Mouse (Mus musculus): ENCODE measurements around the gene Jazf1. TPM values are rescaled to one million over a fixed set of nuclear protein-coding genes. Genes with fewer than 3 reads are reported as not detected.

Gene Jazf1
- 1 to 10 TPM; 1.4 to 2.0 (median 1.8) TPM for total RNA-seq (2022)

DNA sequence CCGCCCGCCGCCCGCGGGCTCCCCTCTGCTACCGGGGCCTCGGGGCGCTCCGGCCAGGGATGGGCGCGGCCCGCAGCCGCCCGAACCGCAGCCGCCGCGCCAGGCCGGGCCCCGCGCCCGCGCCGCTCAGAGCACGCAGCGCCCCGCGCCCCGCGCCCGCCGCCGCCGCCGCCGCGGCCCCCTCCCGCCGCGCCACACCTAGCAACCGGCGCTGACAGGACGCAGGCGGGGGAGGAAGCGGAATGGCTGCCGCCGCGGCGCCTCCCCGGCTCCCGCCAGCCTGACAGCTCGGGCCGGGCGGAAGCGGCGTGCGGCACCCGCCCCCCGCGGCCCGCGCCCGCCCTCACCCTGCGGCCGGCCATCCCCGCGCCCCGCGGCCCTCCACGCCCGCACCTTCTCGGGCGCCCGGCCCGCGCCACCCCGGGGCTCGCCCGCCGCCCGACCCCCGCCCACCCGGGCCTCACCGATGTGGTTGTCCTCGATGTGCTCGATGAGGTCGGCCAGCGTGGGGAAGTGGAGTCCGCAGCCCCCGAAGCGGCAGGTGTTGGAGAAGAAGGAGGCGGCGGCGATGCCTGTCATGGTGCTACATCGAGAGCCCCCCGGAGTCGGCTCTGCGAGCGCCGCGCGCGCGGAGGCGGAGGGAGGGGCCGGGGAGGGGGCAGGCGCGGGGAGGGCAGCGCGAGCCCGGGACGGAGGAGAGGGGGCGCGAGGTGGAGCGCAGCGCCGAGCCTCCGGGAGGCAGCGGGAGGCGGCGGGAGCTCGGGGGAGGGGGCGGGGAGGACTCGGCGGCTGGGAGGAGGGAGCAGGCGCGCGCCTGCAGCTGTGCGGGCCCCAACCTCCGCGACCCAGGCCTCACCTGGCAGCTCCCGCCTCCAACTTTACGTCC is at the start of gene Jazf1:
Gene Jazf1, minus strand, starts transcription at position 643 of the 886 bp plus-strand sequence.
- DNase-seq (ENCODE audit: low spot score) = peak; percentile 44

DNA sequence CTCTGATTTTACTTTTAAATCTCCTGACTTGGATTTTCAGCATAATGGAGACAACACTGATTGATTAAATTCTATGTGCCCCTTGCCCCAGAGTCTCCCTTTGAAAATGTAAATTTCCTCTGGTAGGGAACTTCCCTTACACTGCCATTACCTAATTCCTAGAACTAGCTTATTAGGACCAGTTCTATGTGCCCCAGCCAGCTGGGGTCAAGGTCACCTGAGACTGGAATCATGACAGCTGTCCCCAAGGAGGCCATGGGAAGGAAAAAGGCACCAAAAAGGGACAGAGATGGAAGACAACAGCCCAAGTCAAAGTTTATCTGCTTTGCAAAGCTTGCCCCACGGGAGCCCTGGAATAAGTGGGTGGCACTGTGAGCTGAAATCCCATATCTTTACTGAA is 49.4 kb upstream of the Jazf1 start:
- DNase-seq (ENCODE audit: low spot score) = no peak

DNA sequence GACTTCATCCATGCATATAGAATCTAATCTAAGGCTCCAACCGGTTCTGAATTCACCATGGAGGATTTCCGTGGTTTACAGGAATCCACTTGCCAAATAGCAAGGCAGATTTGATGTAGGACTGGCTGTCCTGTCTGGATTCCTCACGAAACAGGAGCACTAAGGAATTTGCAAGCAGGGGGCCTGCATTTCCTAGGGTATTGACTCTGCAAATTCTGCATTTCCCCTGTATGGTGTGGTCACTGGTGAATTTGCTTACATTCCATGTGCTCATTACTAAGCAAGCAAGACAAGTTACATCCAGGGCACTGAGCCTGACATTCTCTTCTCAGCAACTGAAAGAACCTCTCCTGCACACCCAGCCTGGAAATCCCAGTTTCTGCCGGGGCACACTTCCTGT is 18.4 kb upstream of the Jazf1 start:
- no peak for DNase-seq (ENCODE audit: low spot score)

DNA sequence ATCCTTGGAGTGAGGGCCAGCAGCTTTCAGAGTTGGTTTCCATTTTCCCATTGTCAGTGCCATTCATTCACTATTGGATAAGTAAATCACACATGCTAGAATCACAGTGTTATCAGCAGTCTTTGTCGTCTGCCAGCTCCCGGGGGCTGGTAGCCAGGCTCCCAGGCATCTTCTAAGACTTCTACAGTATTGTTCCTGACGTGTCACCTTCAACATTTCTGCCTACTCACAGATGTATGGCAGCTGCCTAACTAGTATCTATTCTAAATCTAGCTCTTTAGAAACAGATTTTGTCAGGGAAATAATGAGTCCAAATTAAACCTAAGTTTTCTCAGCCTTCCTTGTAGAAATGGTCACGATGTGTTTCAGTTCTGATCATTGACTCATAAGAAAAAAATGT is 12.8 kb upstream of the Jazf1 start:
- DNase-seq (ENCODE audit: low spot score) = no peak

DNA sequence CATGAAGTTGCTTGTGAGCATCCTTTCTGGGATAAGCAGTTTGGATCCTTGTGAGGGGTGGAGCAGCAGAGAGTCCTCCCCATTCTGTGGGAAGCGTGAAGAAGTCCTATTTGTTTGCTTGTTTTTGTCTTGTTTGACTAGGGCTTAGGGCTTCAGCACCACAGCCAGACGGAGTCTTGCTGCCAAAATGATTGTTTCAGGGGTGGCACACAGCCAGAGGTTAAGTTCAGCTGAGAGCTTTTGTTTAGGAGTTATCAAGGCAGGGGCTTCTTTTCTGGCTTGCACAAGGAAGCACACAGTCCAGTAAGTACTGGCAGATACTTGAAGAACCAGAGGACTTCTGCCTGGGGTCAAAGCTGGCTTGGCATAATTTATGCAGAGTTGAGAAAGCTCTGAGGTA is 10.2 kb upstream of the Jazf1 start:
- no peak for DNase-seq (ENCODE audit: low spot score)

DNA sequence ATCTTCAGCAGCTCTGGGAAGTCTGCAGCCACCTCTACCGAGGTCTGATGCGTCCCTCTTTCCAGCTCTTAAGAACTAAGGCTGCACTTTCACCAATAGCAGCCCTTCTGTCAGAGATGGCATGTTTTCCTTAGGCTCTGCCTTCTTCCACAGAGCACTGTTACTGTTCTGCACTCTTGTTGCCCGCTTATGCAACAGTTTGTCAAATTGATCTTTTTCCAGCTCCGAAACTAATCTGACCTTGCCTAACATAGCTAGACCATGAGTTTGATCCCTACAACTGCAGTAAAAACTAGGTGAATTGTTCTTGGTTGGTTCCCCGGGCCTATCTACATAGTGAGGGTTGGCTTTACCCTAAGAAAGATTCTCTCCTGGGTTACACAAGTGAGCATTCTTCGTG is 3.3 kb upstream of the Jazf1 start:
- no peak for DNase-seq (ENCODE audit: low spot score)

DNA sequence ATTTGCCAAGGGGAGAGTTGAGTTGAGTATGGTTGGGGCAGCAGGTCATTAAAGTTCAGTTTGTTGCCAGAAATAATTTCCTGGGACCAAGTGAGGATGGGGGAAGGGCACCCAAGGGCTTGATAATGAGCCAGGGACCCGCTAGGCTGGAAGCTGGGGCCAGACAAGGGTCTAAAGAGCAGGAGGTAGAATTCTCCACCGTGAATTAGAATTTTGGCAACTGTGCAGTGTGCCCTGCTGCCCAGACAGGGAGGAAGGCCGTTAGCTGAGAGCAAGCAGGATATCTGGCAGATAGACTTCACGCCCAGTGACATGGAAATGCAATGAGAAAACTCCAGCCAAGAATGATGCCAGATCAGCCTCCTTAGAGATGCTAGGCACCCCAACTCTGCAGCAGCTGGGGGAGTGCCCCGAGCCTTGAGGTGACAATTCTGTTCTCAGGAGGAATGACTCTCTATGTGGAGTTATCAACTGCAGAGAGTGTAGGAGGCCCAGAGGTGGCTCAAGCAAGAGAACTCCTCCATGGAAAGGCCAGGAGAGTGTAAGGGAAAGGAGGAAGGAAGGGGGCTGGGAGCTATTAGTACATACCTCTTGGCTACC is 1.6 kb upstream of the Jazf1 start:
- no peak for DNase-seq (ENCODE audit: low spot score)

DNA sequence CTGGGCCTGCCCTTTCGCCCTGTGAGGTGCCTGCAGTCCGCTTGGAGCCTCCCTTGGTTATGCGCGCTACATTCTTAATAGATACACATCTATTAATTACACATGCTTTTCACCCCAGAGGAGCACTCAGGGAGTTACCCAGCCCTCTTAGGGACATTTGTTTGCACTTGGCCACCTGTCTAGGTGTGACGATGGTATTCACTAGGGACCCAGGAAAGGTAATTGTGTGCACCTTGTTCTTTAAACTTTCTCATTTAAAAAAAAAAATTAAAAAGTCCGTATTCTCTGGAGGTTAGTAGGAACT is 396 bp upstream of the Jazf1 start:
- no peak for DNase-seq (ENCODE audit: low spot score)

DNA sequence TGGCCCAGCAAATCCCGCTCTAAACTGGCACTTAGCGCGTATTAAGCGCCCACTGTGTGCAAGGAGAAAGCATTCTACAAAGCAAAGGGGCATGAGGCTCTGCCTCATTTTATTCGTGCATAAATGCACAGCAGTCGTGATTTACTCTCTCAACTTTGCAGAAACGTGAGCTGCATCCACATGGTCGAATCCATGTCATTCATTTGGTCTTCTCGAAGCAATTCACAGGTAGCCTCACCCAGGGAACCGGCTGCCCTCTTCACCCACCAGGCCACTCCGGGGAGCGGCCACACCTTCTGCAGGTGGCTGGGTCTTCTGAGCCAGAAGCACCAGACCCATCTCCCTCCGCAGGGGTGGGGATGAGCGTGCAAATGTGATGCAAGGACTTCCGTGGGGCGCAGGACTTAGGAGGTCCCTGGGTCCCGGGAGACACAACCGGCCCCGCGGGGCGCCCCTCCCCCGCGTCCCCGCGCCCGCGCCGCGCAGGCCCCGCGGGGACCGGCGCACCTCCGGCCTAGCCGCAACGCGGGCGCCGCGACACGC is 914 bp downstream of the Jazf1 start:
- no peak for DNase-seq (ENCODE audit: low spot score)

DNA sequence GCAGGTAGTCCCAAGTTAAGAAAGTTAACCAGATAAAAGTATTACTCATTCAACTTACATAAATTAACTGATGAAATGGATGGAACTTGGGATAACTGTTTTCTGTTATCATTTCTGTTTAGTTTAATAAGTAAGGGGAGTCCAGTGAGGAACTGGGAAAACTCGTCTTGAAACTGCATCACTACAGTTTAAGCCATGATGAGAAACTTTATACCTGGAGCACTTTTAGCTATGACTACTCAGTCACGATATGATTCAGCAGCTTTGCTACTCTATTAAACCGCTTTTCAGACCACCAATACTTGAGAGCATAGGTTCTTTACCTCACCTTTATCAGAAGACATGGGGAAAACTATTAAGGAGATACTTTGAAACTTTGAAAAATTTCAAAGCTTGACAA is 1.5 kb downstream of the Jazf1 start:
- no peak for DNase-seq (ENCODE audit: low spot score)

DNA sequence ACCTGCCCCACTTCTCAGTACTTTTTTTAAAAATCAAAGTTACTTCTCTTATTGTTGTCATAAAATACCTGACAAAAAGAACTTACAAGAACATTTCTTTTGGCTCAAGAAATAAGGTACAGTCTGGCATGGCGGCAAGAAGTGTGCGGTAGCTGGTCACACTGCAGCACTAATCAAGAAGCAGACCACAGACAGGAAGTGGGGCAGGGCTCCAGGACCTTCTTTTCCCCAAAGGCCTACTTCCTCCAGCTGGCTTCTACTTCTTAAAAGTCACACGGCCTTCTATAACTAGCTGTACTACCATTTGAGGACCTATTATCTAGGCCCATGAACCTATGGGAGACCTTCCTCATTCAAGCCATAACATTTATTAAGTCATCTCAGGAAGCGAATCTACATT is 4.4 kb downstream of the Jazf1 start:
- no peak for DNase-seq (ENCODE audit: low spot score)

DNA sequence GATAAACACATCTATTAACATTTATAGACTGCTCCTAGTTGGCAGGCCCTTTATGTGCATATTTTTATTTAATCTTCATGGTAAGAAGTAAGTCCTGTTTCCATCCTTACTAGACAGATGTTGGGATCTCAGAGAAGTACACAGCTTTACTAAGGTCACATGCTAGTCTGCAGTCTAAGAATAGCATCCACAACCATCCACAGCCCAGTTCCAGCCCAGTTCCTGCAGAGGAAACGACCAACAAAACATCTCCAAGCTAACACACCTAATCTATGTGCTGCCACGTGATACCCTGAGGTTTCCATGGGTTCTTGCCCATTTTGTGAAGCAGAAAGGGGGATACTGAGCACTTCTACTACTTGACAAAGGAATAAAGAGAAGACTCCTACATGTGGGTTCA is 13.5 kb downstream of the Jazf1 start:
- no peak for DNase-seq (ENCODE audit: low spot score)

DNA sequence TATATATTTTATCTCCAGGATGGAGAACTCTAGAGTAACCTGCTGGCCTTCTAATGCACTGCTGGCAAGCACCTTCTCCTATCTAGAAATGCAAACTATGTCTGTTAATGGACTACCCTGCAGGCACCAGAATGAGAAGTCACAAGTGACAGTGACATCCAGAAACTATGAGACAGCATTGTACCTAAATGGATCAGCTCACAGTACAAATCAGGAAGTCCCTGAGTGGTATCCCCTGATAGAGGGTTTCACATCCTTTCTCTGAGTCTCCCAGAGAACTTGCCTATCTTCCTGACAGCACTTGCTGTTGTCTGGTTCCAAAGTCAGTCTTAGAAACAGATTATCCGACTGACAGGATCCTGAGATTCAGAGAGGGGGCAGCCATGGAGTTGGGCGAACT is 22.9 kb downstream of the Jazf1 start:
- DNase-seq (ENCODE audit: low spot score) = no peak

DNA sequence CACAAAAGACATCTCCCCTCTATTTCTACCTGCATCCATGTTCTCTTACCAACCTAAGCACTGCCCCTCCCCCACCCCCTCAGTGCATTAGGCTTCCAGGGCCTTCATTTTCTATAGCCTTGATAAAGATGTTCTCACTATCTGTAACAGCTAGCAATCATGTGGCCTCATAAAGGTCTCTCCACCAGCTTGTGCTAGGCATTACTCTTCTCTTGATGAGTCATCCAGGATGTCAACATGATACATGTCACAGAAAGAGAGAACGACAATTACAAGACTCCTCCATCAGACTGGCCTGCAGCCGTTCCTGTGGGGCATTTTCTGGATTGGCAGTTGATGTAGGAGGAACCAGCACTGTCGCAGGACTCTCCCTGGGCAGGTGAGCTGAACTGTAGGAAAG is 30.3 kb downstream of the Jazf1 start:
- DNase-seq (ENCODE audit: low spot score) = no peak

DNA sequence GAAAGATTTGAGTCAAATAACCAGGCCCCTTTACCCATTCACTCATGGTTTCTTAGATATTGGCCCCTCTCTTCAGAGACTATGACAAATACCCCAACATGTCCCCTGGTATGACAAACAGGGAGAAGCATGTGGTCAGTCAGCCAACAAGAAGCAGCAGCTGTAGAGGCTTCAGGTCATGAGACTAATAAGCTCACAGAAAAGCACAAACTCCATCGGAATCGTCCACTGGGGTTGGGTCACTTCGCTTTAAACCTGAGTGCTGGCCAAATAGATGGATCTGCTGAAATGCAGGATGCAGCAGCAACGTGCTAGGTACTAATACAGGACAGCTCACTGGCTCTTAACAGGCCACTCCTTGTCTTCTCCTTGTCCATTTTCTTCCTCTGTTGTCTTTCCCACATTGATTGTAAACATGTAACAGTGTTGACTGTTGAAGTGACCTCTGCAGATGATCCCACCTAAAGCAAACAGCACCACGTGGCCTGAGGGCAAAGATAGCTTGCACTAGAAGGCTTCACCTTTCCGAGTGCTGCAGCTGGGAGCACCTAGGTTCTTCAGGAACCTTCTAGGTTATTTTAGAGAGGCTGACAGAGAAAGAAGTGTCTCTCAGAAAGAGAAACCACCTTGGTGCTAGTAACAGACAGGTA is 33.9 kb downstream of the Jazf1 start:
- no peak for DNase-seq (ENCODE audit: low spot score)

DNA sequence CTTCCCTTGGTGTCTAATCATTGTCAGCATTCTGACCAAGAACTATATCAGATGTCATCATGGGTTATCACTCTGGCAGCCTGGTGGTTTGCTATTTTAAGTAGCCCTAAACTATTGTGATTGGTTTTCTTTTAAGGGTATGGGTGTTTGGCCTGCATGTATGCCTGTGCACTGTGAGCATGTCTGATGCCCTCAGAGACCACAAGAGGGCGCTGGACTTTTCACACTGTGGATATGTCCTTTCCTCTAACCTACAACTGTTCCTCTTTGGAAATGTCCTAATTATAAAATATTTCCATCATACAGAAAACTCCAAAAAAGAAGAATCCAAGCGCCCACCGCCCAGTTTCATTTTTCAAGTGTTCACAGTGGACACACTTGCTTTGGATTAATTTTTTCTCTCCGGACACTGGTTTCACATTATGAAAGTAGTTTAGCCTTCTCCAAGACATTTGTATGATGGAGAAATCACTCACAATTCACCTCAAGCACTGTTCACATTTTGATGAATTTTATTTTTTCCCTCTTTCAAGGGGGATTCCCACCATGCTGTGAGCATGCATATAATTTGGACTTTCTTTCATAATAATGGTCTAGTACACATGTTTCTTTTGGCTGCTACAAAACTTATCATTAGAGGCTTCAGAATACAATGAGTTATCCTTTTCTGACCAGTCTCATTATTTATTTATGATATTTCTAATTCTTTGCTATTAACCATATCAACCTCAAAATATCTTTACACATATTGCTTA is 35.5 kb downstream of the Jazf1 start:
- no peak for DNase-seq (ENCODE audit: low spot score)

DNA sequence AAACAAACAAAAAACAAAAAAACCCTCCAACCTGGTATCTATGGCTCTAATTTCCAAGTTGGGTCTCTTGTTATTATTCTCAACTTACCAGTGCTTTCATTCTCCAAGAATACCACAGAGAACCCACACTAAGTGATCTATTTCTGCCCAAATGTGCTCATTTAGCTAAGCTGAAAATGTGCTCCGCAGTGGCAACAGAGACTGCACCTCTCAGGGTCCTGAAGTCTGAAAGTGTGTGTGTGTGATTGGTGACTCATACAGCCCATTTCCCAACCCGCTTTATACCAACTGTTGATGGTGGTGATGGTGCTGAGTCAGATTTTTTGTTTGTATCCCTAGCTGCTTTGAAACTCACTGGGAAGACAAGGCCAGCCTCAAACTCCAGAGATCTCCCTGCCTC is 46.4 kb downstream of the Jazf1 start:
- DNase-seq (ENCODE audit: low spot score) = no peak

DNA sequence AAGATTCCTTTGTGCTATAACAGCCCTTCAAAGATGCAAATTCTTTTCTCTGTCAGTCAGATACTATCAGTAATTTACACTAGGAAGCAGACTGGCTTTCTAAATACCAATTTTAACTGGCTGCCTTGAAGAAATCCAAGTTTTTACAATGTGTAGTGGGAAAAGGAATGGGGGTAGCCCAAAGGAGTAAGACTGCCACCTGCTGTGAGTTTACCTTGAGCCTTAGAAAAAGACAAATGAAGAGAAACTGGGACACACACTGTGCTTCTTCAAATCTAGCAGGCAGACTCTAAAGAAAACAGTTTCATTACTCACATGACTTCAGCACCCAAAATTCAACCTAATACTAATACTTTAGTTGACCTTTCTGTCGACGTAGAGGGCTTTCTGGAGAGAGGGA is 47.4 kb downstream of the Jazf1 start:
- DNase-seq (ENCODE audit: low spot score) = no peak

DNA sequence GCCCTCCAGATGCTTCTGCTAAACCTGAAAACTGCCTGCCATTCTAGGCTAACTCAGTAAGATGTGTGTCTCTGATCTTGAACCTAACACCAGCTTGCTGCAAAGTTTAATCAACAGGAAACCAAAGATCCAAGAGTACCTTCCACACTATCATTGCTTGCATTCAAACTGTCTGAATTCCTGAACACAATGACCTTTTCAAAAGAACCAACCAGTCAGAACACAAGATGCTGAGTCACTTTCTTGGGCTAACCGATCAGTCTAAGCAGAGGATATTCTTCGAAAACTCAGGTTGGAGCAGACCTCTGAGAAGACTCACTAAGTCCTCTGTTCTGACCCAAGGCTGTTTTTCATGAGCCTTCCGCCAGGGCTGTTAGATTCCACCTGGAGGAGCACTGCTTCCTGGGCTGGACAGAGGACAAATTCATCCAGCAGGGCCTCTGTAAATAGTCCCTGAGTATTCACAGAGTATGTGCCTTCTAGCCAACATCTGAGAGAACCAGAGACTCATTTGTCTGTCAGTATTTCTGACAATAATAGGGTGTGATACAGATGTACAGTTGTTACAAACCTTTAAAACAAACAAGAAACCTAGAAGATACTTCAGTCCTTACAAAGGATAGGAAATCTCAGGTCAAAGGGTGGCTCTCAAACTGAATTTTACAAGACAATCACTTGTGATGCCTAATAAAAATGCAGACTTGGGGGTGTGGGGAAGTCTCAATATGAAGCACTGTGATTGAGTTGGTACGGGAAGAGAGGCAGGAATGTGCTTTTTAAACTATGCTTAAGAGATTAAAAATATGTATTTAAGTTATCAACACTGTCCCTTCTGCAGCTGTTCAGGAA is 50.9 kb downstream of the Jazf1 start:
- no peak for DNase-seq (ENCODE audit: low spot score)

DNA sequence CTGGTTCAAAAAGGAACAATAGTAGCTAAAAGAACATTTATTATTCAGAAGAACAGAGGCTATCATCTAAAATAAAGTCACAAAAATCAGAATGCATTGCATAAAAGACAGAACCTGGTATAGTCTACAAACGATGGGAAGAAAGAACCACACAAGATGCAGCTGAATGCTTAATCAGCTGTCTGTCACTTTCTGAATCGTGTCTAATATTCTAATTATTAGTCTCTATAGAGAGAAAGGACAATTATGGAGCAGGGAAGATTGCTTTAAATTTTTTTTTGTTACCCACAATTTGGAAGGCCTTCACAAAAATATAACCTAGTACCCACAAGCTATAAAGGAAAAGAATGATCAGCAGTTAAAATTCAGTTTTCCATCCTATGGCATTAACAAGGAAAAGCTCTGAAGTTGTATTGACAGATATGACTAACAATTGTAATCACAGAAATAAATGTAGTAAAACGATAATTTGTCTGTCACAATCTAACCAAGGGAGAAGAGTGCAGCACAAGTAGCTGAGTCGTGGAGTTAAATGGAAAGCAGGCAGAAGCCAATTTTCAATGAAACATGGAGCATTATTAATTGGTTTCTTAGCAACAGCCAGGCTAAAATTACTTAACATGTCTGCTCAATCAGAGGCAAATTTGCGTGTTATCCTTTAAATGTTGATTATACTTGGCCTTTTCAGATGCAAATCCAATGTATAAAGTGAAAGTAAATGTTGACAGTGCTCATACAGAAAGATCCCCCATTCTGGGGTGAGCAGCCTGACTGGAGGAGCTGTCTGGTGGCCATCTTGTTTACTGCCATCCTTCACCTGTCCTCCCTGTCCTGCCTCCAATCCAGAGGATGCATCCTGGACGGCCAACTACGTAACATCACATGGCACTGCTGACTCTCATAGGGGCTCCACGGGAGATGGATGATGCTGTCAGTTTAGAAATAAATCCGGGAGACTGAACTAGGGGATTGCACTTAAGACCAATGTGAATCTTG is 53.7 kb downstream of the Jazf1 start:
- no peak for DNase-seq (ENCODE audit: low spot score)

Data from heart, adult 8-10 months (tissue).